Mouse (Mus musculus): ENCODE data around the gene Apbb2.

DNA sequence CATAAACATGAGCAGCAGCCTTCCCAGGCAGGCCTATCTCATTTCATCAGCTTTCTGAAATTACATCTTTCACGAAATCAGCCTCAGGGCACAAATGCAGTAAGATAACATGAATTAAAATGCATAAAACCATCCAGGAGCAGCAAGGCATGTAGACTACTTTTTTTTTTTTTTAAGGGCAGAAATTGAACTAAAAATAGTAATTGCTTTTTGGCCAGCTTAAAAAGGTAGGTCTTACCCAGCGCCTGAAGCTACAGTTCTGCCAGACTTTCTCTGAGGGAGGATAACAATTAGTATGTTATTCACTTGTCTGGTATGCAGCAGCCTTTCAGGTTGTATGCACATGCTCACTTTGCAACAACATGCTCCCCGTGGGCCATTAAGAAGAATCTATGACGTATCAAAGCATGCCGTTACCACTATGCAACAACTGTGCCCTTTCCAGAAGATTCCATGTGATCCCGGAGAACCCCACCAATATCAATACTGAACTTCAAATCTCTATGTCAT is 32.3 kb downstream of the Apbb2 start:
- no peak for TF ChIP-seq CTCF (conservative IDR thresholded peaks at IDR 0.05; ENCODE audit: low read length)
- TF ChIP-seq NANOG (IDR thresholded peaks at IDR 0.05; ENCODE audit: borderline replicate concordance, low read length) = no peak
- TF ChIP-seq POU5F1 (IDR thresholded peaks at IDR 0.05; ENCODE audit: borderline replicate concordance, low read length) = no peak
